Mouse (Mus musculus) forebrain, embryonic 15.5 days (tissue): ENCODE data around the gene Map3k15. TPM values are rescaled to one million over a fixed set of nuclear protein-coding genes. Genes with fewer than 3 reads are reported as not detected.

ENCODE experiments used
- ATAC-seq: fragments of 200-750 bp; cut with Nextera tagmentation; replicated peaks from 2 replicates; pipeline ENCODE4 v1.8.0; 2017; ENCODE audit warnings: mild to moderate bottlenecking, moderate TSS enrichment, moderate library complexity
- H3K27ac ChIP-seq: fragments of 300-500 bp; sonication (generic); replicated peaks from 2 replicates; pipeline ENCODE4 v1.5.1; 2015; ENCODE audit warnings: mild to moderate bottlenecking, inconsistent platforms
- H3K27me3 ChIP-seq: fragments of 300-500 bp; sonication (generic); 2 replicates; pipeline ENCODE4 v1.6.1; 2015; ENCODE audit warnings: inconsistent platforms
- H3K36me3 ChIP-seq: fragments of 300-500 bp; sonication (generic); 2 replicates; pipeline ENCODE4 v1.6.1; 2015; ENCODE audit warnings: mild to moderate bottlenecking, inconsistent platforms
- H3K4me1 ChIP-seq: fragments of 300-500 bp; sonication (generic); 2 replicates; pipeline ENCODE4 v1.6.1; 2015; ENCODE audit warnings: inconsistent platforms
- H3K4me2 ChIP-seq: fragments of 300-500 bp; sonication (generic); replicated peaks from 2 replicates; pipeline ENCODE4 v1.6.1; 2015; ENCODE audit warnings: mild to moderate bottlenecking, inconsistent platforms
- H3K4me3 ChIP-seq: fragments of 300-500 bp; sonication (generic); 2 replicates; pipeline ENCODE4 v1.5.1; 2015; ENCODE audit warnings: mild to moderate bottlenecking, inconsistent platforms
- H3K9ac ChIP-seq: fragments of 300-500 bp; sonication (generic); replicated peaks from 2 replicates; pipeline ENCODE4 v1.6.1; 2015; ENCODE audit warnings: mild to moderate bottlenecking, inconsistent platforms
- H3K9me3 ChIP-seq: fragments of 300-500 bp; sonication (generic); 2 replicates; pipeline ENCODE4 v1.6.1; 2016; ENCODE audit warnings: inconsistent platforms
- WGBS: fragments of 180-500 bp; shearing (Covaris S2); methylation state at CpG from one replicate; pipeline ENCODE4 v1.1.7; 2015; ENCODE audit warnings: mixed read lengths; 5-methylcytosine and 5-hydroxymethylcytosine counted together
- polyA plus RNA-seq: library from polyadenylated mRNA; unstranded; fragments of >200 nt; fragmentation: Nextera tagmentation; extraction: Ambion mirVana; gene quantifications from 2 replicates; pipeline ENCODE4 v1.2.1, GENCODE M21; 2015

The Map3k15 gene
- polyA plus RNA-seq, 1 experiment from 2014 or later: 0.15 TPM

GRCm38 (mm10) chrX:160137177-160137860 lies 149.1 kb downstream of the Map3k15 start:
- peak overlapping the region; percentile 74 for H3K9ac ChIP-seq
- H3K27me3 ChIP-seq: no peaks in the 10 kb centered on the region
- no peaks in the 10 kb centered on the region for H3K9me3 ChIP-seq
- 28% methylated on average over 18 of the region's 18 CpGs for WGBS
- no peaks in the 10 kb centered on the region for H3K36me3 ChIP-seq
- peak overlapping the region; percentile 75 for H3K4me3 ChIP-seq
- peak overlapping the region; percentile 58 for H3K4me2 ChIP-seq
- no peak overlapping the region for H3K27ac ChIP-seq
- no peak for ATAC-seq
- H3K4me1 ChIP-seq: peaks cover 22% of the 10 kb centered on the region

DNA sequence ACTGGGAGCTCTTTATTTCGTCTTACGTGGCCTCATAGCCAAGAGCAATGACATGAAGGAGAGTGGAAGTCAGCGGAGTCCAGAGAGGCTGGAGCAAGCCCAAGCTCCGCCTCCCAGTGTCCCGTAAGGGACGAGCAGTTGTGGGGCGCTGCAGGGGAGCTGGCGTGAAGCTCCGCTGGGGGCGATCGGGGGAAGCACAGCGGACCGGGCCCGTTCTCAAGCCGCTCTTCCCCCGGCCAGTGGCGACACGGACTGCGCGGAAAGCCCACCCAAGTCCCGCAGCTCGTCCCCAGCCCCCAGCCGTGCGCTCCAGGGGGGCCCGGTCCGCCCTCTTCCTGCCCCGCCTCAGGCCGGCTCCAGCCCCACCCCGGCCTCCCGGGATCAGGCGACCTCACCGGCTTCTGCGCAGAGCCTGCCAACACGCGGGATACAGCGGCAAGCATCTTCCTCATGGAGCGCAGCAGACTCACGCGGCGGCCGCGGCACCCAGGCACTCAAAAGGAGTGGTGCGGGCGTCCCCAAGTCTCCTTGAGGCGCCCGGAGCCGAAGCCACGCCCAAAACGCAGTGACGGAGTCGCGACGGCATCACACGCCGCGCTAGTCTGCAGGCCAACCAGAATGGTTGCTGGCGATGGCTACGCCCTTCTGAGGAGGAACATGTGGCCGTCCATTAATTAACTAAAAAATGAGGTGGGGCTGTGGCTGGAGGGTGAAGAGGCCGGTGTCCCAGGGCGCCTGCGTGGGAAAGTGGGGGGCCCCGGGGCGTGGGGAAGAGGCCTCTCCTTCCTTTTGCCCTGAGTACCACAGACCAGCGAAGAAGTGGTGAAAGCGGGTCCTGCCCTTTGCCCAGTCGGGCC lies 149.9 kb downstream of the Map3k15 start, which contains the start of gene Pdha1:
TSS of gene Pdha1 (minus strand) at position 553 of the 857 bp plus-strand sequence.
- 21% methylated on average over 57 of the region's 67 CpGs for WGBS
- Histone ChIP-seq H3K4me1 (peaks cover 22% of the 10 kb centered on the region), H3K9ac (peak within 1 kb of the TSS; percentile 74), H3K4me3 (peak within 1 kb of the TSS; percentile 75), H3K36me3 (no peaks in the 10 kb centered on the region), H3K27ac (peak within 1 kb of the TSS; percentile 88), H3K4me2 (peak within 1 kb of the TSS; percentile 58), H3K27me3 (no peaks in the 10 kb centered on the region), H3K9me3 (no peaks in the 10 kb centered on the region)
- ATAC-seq: peak; percentile 100

DNA sequence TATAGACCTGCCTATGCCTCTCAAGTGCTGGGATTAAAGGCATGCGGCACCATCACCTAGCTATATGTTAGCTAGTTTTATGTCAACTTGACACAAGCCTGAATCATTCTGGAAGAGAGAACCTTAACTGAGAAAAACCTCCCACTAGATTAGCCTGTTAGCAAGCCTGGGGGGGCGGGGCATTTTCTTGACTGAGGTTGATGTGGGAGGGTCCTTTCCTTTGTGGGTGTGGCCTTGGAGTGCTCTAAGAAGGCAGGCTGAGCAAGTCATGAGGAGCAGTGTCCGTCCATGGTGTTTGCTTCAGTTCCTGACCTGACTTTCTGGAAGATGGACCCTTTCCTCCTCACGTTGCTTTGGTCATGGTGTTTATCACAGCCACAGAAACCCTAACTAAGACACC lies 158.6 kb downstream of the Map3k15 start:
- Histone ChIP-seq H3K27ac (no peak overlapping the region), H3K9me3 (no peaks in the 10 kb centered on the region), H3K9ac (no peak overlapping the region), H3K4me2 (no peak overlapping the region), H3K27me3 (no peaks in the 10 kb centered on the region), H3K4me1 (no peaks in the 10 kb centered on the region), H3K36me3 (no peaks in the 10 kb centered on the region), H3K4me3 (no peak overlapping the region)
- no peak for ATAC-seq
- WGBS: 94% methylated on average over 4 of the region's 4 CpGs

DNA sequence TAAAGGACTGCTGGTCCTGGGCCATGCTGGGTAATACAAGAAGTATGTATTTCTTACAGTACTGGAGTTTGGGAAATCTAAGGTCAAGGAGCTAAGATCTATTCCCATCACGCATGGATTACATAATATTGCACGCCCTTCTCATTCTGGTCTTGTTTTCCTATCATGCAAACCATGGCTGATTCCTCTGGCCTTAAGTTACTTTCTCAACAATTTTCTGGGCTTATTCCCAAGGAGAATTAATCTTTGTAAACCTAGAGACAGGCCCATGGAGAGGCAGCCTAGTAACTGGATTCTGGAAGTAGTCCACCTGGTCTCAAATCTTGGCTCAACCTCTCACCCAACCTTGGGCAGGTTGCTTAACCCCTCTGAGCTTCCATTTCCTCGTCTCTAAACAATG lies 159.2 kb downstream of the Map3k15 start:
- WGBS: 83% methylated on average over 3 of the region's 3 CpGs
- no peaks in the 10 kb centered on the region for H3K9me3 ChIP-seq
- H3K4me1 ChIP-seq: no peaks in the 10 kb centered on the region
- H3K4me3 ChIP-seq: no peak overlapping the region
- no peak for ATAC-seq
- no peaks in the 10 kb centered on the region for H3K27me3 ChIP-seq
- no peak overlapping the region for H3K4me2 ChIP-seq
- H3K27ac ChIP-seq: no peak overlapping the region
- H3K9ac ChIP-seq: no peak overlapping the region
- no peaks in the 10 kb centered on the region for H3K36me3 ChIP-seq

DNA sequence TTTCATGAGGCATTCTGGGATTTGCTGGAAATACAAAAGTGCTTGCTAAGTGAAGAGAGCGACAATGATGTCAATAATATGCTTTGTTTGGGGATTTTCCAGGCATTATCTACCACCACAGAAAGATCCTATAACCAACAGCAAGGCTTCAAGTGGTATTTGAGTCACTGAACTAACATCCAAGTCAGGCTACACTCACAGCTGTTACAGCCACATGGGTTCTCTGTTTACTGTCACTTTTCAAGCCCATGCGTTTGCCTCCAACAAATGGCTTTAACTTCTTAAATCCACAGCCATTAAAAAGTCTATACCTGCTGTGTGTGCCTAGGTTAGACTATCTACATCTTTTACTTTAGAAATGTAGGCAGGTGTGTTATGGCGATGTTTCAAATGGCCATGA lies 160.6 kb downstream of the Map3k15 start:
- no peaks in the 10 kb centered on the region for H3K27me3 ChIP-seq
- no peaks in the 10 kb centered on the region for H3K36me3 ChIP-seq
- H3K9ac ChIP-seq: no peak overlapping the region
- H3K9me3 ChIP-seq: no peaks in the 10 kb centered on the region
- H3K4me3 ChIP-seq: no peak overlapping the region
- no peak overlapping the region for H3K4me2 ChIP-seq
- no peak overlapping the region for H3K27ac ChIP-seq
- ATAC-seq: no peak
- 89% methylated on average over 3 of the region's 3 CpGs for WGBS
- no peaks in the 10 kb centered on the region for H3K4me1 ChIP-seq

- Histone ChIP-seq H3K9ac (no peak overlapping the region), H3K4me1 (no peaks in the 10 kb centered on the region), H3K9me3 (no peaks in the 10 kb centered on the region), H3K4me2 (no peak overlapping the region), H3K27me3 (no peaks in the 10 kb centered on the region), H3K27ac (no peak overlapping the region), H3K36me3 (no peaks in the 10 kb centered on the region), H3K4me3 (no peak overlapping the region)
- WGBS: 51% methylated on average over 4 of the region's 4 CpGs
- ATAC-seq: no peak
These were observed 165.0 kb downstream of the Map3k15 start for GRCm38 (mm10) chrX:160153147-160153815.

DNA sequence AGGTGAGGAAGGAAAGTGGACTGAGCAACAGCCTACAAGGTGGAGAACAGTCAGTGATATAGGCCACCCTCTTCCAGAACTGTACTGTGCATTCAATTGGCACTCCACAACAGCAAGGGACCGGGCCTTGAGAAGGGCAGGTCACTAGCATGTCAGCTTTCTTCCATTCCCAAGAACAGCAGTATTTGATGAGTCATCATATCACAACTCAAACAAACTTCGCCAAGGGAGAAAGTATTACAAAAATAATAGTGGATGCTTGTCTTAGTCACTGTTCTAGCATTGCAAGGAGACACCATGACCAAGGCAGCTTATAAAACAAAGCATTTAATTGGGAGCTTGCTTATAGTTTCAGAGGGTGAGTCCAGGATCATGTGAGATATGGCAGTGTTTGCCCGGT lies 176.0 kb downstream of the Map3k15 start:
- Histone ChIP-seq H3K36me3 (no peaks in the 10 kb centered on the region), H3K27me3 (no peaks in the 10 kb centered on the region), H3K4me3 (no peak overlapping the region), H3K9ac (no peak overlapping the region), H3K4me2 (no peak overlapping the region), H3K27ac (no peak overlapping the region), H3K4me1 (no peaks in the 10 kb centered on the region), H3K9me3 (no peaks in the 10 kb centered on the region)
- no peak for ATAC-seq
- WGBS: 95% methylated on average over 3 of the region's 3 CpGs

DNA sequence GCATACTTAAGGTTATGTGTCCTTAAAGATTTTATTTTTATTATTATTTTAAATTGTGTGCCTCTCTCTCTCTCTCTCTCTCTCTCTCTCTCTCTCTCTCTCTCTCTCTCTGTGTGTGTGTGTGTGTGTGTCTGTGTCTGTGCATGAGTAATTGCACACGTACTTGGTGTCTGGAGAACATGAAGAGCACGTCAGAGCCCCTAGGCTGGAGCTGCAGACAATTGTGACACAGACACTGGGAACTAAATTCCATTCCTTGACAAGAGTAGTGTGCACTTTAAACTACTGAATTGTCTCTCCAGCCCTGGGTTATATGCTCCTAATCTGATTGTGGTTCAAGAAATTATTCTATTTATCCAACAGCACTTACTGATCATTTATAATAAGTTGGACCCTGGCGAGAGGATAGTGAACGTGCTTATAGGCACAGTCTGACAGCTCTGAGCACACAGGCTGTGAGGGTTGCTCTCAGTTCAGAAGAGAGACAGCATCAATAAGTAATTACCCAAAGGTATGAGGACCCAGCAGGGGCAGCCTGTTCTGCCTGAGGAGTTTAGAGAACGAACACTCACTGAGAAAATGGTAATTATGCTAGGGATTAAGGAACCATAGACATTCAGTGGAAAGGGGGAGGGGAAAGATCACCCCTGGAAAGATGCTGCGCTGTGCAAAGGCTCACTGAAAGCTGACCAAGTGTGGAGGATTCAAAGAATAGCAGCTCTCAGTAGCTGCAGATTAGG lies 178.2 kb downstream of the Map3k15 start:
- ATAC-seq: no peak
- Histone ChIP-seq H3K9me3 (no peaks in the 10 kb centered on the region), H3K4me1 (no peaks in the 10 kb centered on the region), H3K36me3 (no peaks in the 10 kb centered on the region), H3K27me3 (no peaks in the 10 kb centered on the region), H3K4me2 (no peak overlapping the region), H3K27ac (no peak overlapping the region), H3K4me3 (no peak overlapping the region), H3K9ac (no peak overlapping the region)
- 33% methylated on average over 6 of the region's 6 CpGs for WGBS

DNA sequence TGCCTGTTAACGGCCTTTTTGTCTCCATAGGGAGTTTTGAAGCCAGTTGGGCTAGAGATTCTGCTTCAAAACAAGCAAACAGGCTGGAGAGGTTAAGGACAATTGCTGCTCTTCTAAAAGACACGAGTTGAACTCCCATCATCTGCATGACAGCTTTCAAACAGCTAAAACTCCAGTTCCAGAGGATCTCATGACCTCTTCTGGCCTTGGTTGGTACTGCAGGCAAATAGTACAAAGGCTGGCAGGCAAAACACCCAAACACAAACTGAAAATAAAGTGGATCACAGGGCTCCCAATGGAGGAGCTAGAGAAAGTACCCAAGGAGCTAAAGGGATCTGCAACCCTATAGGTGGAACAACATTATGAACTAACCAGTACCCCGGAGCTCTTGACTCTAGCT lies 181.9 kb downstream of the Map3k15 start:
- no peaks in the 10 kb centered on the region for H3K27me3 ChIP-seq
- no peak overlapping the region for H3K27ac ChIP-seq
- H3K4me2 ChIP-seq: no peak overlapping the region
- no peaks in the 10 kb centered on the region for H3K36me3 ChIP-seq
- H3K9me3 ChIP-seq: no peaks in the 10 kb centered on the region
- H3K4me3 ChIP-seq: no peak overlapping the region
- no peak for ATAC-seq
- 10% methylated on average over 2 of the region's 3 CpGs for WGBS
- no peaks in the 10 kb centered on the region for H3K4me1 ChIP-seq
- no peak overlapping the region for H3K9ac ChIP-seq
